Mouse (Mus musculus): ENCODE data around the gene Sema4a. TPM values are rescaled to one million over a fixed set of nuclear protein-coding genes. Genes with fewer than 3 reads are reported as not detected.

The Sema4a gene
- total RNA-seq, 1 experiment from 2014 or later: 41.3 TPM

DNA sequence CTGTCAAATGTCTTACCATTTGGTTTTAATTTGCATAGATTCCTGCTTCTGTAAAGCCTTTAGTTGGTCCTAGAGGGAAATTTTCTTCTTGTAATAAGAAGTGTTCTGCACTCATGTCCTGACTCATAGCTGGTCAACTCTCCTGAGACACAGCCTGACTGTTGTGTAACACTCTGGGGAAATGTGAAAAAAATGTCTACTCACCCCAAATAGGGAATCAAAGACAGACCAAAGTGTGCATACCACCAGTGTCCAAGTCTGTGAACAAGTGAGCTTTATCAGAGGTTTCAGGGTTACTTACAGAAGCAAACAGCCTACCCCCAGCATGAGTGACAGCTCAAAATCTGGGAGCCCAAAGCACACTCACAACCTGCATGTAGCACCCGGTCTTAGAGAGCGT is 4.1 kb upstream of the Sema4a start:
- ATAC-seq (replicated peaks; ENCODE audit: insufficient number of reproducible peaks, low FRiP score, low TSS enrichment, poor library complexity, severe bottlenecking): peak; percentile 45

DNA sequence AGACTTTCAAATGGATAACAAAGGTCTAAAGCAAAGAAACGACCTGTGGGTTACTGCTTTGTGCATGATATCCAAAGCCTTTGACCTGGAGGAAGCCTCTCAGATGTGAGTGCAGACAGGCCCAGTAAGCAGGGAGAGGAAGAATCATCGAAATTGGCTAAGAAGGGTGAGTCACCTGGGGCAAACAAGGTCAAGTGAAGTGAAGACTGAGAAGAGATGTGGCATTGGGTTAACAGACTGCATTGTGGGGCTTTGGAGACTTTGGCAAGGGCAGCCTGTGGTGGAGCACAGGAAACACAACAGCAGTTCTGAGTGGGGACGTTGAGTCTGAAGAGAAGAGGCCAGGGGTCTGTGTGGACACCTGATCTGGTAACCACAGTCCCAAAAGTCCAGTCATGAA is 3.4 kb upstream of the Sema4a start:
- ATAC-seq (replicated peaks; ENCODE audit: insufficient number of reproducible peaks, low FRiP score, low TSS enrichment, poor library complexity, severe bottlenecking): no peak

DNA sequence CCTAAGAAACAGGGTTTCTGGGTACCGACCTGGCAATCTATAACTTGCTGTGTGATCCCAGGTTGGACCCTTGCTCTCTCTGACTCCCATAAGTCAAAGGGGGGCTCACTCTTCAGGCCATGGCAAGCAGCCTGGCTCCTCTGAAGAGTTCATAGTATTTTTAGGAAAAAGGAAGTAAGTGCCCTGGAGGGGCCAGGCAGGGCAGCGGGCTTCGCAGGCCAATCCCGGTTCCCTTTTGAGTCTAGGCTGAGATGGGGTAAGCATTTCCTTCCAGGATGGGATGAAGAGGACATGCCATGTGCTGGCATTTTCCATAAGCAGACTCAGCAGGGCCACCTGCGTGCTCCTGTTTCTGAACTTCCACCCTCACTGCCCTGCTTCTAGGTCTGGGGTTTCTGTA is 953 bp downstream of the Sema4a start:
- ATAC-seq (replicated peaks; ENCODE audit: insufficient number of reproducible peaks, low FRiP score, low TSS enrichment, poor library complexity, severe bottlenecking): no peak

GRCm38 (mm10) chr3:88458778-88459219 is 2.2 kb downstream of the Sema4a start:
- ATAC-seq (replicated peaks; ENCODE audit: insufficient number of reproducible peaks, low FRiP score, low TSS enrichment, poor library complexity, severe bottlenecking): no peak

- ATAC-seq (replicated peaks; ENCODE audit: insufficient number of reproducible peaks, low FRiP score, low TSS enrichment, poor library complexity, severe bottlenecking): no peak
Measured at GRCm38 (mm10) chr3:88456746-88457532, 4.0 kb downstream of the Sema4a start.

DNA sequence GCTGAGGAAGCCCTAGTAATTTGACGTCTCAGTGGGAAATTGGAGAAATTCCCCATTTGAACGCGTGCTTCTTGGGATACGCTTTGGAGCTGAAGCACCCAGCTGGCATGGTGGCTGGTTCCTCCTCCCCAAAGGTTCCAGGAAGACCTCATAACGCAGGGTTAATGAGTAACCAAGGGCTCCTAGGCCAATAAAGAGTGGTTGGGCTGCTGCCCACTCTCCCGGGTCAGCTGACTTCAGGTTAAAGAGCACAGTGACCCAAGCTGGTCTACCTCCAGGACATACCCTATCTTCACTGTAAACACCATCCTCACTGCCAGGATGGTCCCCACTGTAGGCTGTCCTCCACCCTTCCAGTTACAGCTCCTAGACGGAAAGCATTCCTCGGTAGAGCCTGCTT is 4.7 kb downstream of the Sema4a start:
- no peak for ATAC-seq (replicated peaks; ENCODE audit: insufficient number of reproducible peaks, low FRiP score, low TSS enrichment, poor library complexity, severe bottlenecking)

GRCm38 (mm10) chr3:88455588-88456264 is 5.3 kb downstream of the Sema4a start:
- ATAC-seq (replicated peaks; ENCODE audit: insufficient number of reproducible peaks, low FRiP score, low TSS enrichment, poor library complexity, severe bottlenecking): no peak

- peak; percentile 75 for ATAC-seq (replicated peaks; ENCODE audit: insufficient number of reproducible peaks, low FRiP score, low TSS enrichment, poor library complexity, severe bottlenecking)
Measured at GRCm38 (mm10) chr3:88454762-88455587, 6.0 kb downstream of the Sema4a start.

DNA sequence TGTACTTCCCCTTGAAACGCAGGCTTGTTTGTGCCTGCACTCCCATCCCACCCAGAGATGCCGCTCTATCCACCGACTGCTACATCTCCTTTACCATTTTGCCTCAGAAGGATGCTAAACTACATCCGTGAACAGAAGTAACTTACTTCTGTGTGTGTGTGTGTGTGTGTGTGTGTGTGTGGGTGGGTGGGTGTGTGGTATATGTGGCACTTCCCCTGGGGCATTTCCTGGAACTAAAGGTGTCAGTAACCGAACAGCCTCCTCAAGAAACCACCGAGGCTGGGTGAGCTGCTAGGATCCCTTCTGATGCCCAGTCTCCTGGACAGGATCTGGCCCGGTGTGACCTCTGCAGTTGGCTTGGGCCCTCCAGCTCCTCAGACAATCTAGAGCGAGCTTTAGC is 7.0 kb downstream of the Sema4a start:
- ATAC-seq (replicated peaks; ENCODE audit: insufficient number of reproducible peaks, low FRiP score, low TSS enrichment, poor library complexity, severe bottlenecking): no peak

- no peak for ATAC-seq (replicated peaks; ENCODE audit: insufficient number of reproducible peaks, low FRiP score, low TSS enrichment, poor library complexity, severe bottlenecking)
Measured at GRCm38 (mm10) chr3:88453369-88453768, 7.6 kb downstream of the Sema4a start.

- no peak for ATAC-seq (replicated peaks; ENCODE audit: insufficient number of reproducible peaks, low FRiP score, low TSS enrichment, poor library complexity, severe bottlenecking)
Measured at GRCm38 (mm10) chr3:88452716-88453115, 8.3 kb downstream of the Sema4a start.

DNA sequence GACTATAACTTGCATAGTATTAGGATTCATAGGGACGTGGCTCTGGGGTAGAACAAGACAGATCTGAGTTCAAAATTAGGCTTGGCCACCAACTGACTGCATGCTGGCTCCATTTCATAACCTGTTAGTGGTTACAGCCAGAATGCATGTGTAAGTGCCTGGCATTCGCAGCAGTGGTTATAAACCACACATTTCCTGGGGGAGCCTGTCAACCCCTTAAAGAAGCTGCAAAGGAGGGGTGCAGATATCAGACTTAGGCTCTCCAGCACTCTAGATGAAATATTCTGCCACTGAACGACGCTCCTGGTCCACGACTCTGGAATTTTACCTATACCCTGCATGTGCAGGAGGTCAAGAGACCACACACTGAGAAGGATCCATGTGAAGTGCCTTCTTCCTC is 8.7 kb downstream of the Sema4a start:
- ATAC-seq (replicated peaks; ENCODE audit: insufficient number of reproducible peaks, low FRiP score, low TSS enrichment, poor library complexity, severe bottlenecking): no peak

- no peak for ATAC-seq (replicated peaks; ENCODE audit: insufficient number of reproducible peaks, low FRiP score, low TSS enrichment, poor library complexity, severe bottlenecking)
Measured at GRCm38 (mm10) chr3:88450379-88451131, 10.4 kb downstream of the Sema4a start.

GRCm38 (mm10) chr3:88449395-88450023 is 11.5 kb downstream of the Sema4a start:
- ATAC-seq (replicated peaks; ENCODE audit: insufficient number of reproducible peaks, low FRiP score, low TSS enrichment, poor library complexity, severe bottlenecking): no peak

GRCm38 (mm10) chr3:88448443-88448842 is 12.5 kb downstream of the Sema4a start:
- ATAC-seq (replicated peaks; ENCODE audit: insufficient number of reproducible peaks, low FRiP score, low TSS enrichment, poor library complexity, severe bottlenecking): no peak

GRCm38 (mm10) chr3:88447676-88448183 is 13.3 kb downstream of the Sema4a start:
- ATAC-seq (replicated peaks; ENCODE audit: insufficient number of reproducible peaks, low FRiP score, low TSS enrichment, poor library complexity, severe bottlenecking): no peak

DNA sequence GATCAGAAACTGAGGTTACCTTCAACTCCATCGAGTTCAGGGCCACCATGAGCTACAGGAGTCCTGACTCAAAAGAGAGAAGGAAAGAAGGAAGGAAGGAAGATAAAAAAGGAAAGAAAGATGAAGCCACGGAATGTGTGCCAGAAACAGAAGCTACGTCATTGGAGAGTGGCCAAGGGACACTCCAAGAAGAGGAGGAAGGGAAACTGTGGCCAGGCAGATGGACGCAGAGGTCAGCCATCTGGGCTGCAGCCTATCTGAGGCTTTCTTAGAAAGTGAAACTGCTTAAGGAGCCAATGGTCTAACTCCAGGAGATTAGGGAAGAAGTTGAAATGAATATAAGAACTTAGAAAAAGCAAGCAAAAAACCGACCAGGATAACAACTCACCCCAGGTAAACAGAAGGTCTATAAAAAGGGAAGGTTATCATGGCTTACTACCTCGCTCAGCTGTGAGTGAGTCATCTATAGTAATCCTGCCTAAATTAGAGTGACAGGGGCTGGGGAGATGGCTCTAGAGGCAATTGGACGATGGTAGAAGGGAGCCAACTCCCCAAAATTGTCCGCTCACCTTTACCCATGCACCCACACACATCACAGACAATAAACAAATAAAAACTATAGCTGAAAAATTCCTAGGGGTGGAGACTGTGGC is 14.4 kb downstream of the Sema4a start:
- ATAC-seq (replicated peaks; ENCODE audit: insufficient number of reproducible peaks, low FRiP score, low TSS enrichment, poor library complexity, severe bottlenecking): peak; percentile 55

DNA sequence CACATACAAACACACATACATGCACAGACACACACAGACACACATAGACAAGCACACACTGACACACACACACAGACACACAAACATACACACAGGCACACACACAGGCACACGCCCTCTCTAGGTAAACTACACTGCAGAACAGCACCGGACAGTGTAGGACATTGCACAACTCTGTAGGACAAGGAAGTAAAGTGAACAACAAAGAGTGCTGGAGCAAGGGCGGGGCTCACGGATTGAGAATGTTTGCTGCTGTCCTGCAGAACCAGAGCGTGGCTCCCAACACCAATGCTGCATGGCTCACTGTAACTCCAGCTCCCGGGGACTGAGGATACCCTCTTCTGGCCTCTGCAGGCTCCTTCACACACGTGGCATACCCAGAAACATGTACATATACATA is 18.1 kb downstream of the Sema4a start:
- peak; percentile 85 for ATAC-seq (replicated peaks; ENCODE audit: insufficient number of reproducible peaks, low FRiP score, low TSS enrichment, poor library complexity, severe bottlenecking)
